Mouse (Mus musculus) cerebellum, postnatal 4 days (tissue): ENCODE results near the gene Pick1.
A peak's percentile ranks its signal among the peaks of the same experiment; 100 is the strongest.

Experiments used
- DNase-seq, 2 experiments: peaks; one replicate each; pipeline ENCODE4 v3.0.0; 2022; ENCODE audit warnings: low spot score in 2 of 2, mixed read lengths in 1 of 2

Pick1 gene

DNA sequence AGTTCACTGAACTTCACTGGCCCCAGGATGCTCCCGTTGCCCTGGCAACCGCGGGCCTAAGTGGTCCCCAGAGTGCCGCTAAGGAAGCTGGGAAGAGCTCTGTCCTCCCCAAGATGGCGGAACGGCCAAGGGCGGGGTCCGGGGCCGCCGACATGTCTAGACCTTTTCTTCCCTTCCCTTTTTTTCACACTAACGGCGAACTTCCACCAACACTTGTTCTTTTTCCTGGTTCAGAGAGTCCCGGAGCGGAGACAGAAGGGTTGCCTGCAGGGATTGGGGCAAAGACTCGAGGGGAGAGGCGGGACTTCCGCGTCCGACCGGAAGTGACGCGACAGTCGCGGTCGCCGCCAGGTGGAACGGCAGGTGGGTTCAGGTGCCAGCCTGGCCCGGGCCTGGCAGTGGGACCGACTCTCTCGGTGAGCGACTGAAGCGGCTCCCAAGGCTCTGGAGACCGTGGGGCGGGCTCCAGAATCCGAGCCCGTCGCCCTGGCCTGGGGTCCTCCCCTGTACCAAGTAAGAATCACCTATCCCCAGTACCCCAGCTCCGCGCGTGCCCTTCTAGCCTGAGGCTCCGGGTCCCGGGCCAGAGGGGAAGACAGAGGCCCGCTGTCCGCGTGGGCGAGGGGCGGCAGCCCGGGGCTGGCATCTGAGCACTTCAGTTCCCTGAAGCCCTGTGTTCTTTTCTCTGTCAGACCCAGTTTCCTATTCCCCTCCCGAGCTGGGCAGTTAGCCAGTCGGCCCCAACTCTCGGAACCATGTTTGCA lies at the start of gene Pick1, which contains the start of gene Gm49486:
Gene Pick1 (plus strand): TSS at position 116 of the 764 bp plus-strand sequence.
Gene Gm49486 (plus strand): TSS at position 334 of the 764 bp plus-strand sequence.
- DNase-seq = peak; percentile 66 to 86

DNA sequence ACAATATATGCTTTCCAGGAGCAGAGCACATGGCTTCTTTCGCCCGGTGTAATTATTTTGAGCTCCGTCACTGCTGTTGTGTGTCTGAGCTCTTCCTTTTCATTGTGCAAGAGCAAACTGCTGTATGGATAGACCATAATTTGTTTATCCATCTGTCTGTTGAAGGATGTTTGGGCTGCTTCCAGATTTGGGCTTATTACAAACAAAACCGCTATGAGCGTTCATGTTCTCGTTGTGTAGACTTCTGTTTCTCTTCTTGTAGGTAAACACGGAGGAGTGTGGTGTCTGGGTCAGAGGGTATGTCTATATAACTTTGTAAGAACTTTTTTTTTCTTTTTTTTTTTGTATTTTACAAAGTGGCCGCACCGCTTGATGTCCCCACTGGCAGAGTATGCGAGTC lies 43.8 kb upstream of the Pick1 start:
- no peak for DNase-seq

DNA sequence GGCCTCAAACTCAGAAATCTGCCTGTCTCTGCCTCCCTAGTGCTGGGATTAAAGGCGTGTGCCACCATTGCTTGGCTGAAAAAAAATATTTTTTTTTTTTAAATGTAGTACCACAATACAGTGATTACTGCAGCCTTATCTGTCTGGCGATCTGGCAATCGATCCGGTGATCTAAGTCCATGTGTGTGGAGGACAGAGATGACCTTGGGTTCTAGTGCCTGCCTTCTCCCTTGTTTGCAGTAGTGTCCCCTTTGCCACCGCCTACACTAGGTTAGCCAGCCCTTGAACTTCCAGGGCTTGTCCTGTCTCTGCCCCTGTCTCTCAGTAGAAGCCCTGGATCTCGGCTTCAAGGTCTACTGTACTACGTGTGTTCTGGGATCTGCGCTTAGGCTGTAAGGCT lies 41.2 kb upstream of the Pick1 start:
- DNase-seq = no peak

DNA sequence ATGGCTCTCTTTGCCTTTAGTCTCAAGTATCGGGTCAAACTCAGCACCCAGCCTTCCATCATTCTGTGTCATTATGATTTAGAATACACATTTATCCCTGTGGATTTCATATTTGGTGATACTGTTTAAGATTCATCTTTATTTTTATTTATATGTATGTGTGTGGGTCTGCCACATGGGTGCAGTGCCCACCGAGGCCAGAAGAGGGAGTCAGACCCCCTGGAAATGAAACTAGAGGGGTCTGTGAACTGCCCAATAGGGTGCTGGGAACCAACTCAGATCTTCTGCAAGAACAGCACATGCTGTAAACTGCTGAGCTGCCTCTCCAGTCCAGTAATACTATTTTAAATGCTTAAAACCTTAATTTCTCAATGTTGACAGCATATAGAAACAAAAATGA lies 37.5 kb upstream of the Pick1 start:
- no peak for DNase-seq

DNA sequence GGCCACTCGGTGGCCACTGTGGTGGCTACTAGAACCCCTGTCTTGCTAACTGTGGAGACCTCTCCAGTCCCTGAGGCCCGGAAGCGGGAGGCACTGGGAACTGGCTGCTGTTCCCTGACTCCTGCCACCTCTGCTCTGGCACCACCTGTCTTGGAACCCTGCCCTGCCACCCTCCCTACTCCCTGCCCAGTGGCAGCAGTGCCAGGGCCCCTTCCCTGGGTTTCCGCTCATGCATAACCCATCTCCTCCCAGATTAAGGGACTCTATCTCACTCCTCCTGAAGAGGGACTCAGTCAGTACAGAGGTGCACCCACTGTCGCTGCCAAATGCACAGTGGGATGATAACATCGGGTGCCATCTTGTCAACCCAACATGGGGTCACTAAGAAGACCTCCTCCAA lies 36.5 kb upstream of the Pick1 start:
- no peak for DNase-seq

DNA sequence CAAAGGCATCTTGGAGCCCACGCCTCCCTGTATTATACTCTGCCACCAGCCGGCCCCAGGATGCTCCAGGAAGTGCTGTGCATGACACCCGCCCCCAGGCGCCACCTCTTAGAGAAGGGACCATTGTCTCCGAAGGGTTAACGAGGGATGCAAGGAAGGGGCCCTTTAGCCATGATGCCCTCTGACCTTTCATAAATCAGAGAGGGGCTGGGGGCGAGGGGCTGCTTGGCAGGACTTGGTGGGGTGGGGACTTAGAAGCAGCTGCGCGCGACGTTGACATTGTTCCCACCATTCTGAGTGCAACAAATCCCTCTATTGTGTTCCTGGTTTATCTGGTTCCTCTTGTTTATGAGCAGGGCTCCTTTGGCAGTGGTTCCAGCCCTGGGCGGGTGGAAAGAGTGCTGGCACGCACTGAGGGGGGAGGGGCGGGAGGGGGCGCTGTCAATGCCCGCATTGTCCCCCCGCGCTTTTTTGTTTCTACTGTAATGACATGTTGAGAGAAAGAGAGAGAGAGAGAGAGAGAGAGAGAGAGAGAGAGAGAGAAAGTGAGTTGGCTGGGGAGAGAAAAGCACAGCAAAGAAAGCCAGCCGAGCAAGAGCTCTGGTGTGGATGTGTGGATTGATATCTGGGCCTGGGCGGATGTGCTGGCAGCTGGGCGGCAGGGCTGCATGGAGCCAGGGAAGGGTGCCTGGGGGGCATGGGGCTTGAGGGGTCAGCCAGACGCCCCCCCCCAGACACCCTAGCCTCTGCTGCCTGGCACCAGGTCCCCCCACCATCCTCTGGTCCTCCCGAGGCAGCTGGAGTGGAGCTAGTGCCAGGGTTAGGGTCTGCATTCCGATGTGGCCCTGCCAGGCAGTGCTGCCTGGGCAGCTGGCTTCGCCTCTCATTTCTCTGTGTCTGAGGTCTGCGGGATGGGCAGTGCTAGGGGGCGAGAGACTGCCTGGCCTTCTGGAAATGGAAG lies 35.8 kb upstream of the Pick1 start:
- peak in 1 of 2 experiments; percentile 42 for DNase-seq

DNA sequence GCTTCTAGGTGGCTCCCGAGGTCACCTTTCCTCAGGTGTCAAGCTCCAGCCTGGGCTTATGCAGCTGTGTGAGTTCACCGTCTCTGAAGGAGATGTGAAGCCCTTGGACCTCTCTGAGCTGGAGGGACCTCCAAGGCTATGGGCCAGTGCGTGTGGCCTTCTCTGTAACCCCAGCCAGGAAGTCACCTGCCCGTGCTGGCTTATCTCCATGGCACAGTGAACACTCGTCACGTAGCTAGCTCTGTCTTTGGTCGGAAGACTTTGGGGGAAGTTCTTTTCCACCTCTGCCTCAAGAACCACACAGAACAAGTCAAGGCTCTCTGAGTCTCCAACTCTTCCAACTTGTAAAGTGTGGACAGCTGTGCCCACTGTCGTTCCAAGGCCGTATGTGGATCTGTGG lies 34.9 kb upstream of the Pick1 start:
- no peak for DNase-seq

DNA sequence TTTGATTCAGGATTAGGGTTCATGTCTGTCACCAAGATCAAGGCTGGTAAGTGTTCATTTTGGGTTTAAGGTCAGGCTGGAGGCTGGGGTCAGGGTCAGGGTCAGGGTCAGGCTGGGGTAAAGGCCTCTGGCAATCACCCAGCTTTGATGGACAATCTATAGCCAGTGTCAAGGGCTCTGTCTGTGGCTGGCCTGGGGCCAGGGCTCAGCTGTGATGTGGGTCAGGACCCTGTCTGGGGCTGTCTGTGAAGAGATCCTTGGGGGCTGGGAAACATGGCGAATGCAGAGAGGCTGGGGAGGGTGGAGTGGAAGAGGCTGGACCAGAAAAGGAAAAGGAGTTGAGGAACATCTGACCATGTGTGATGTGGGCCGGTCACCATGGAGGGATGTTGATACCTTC lies 34.0 kb upstream of the Pick1 start:
- DNase-seq = no peak

DNA sequence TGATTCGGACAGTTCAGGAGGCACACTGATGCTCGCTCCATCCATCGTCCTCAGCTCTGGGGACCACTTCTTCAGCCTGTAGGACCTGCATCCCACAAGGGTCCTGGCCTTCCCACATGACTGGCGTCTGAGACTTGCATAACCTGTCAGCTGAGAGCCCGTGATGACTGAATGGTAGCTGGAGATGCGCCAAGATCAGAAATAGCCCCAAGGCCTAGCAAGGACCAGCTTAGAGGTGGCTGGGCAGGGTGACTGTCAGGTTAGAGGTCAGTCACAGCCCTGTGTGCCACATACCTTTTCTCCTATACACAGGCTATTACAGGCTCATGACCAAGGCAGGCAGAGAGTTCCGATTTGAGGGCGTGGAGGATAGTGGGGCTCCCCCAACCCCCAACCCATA lies 33.5 kb upstream of the Pick1 start:
- no peak for DNase-seq

DNA sequence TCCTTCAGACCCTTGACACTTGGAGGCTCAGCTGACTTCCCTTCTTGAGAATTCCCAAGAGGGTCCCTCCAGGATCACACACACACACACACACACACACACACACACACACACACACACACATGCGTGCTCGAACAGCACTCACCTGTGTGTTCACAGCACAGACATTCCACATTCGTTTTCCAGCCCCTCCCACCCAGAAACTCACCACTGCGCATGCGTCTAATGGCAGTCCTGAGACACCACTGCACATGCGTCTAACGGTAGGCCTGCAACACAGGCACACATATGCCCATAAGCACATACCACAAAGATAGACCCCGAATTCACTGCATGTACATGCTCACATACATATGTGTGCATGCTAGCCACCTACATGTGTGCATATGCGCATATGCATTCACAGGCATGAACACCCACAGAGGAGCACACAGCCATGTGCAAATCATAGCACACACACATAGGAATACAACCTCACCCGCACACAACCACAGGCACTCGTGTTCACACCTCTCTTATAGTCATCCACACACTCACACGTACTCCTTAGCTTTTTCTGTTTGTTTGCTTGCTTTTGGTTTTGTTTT lies 29.5 kb upstream of the Pick1 start:
- no peak for DNase-seq

DNA sequence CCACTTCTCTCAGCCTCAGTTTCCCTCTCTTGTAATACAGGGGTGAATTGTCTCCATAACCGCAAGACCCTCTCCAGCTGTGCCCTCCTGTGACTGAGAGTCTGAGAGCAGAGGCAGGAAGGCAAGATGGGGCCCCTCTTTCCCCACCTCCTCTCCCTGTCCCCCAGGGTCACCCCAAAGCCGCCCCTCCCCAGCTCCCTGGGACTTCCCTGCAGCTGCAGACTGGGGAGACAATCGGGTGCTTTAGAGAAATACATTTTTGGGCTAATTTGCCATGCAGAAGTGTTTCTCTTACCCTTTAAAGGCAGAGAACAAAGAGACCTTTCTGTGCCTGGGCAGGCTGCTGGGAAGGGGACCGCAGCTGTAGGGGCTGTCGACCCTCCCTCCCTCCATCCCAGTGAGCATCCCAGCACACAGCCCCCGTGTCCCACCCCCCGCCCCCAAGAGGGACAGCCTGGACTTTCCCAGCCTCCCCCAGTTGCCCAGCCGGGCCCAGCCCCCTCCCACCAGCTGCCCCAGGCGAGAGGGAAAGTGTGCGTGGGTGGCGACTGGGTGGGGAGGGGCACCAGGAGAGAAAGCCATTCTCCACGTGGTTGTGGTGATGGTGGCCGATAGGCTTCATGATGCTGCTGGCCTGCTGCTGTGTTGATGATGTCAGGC lies 27.4 kb upstream of the Pick1 start:
- no peak for DNase-seq

DNA sequence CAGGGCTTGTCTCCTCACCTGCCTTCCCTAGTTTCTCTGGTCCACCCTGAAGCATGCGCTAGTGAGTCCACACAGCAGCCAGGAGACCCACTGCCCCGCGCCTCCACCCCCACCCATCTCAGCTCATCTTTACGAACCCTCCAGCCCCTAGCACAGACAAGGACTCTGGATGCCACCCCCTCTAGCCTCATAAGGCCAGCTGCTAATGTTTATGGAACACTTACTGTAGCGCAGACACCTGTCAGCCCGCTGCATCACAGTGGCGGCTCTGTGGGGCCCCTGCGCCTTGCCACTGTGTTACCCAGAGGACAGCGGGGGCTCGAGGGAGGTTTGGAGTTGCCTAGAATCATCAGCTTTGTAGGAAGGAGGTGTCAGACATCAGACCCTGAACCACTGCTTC lies 26.4 kb upstream of the Pick1 start:
- no peak for DNase-seq

DNA sequence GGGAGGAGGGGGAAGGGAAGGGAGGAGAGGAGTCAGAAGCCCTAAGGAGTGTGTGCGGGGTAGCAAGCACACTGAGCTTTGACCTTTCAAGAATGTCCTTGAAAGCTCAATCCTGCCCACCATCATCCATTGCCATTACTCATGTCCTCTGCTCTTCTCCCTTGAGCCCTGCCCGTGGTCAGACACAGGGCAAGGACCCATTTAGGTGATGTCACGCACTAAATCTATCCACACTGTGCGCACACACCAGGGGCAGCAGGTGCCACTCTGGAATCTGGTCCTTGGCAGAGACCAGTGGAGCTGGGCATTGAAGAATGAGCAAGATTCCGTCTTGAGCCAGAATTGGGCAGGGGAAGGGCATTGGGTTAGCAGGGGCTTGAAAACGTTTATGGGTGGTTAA lies 20.8 kb upstream of the Pick1 start:
- DNase-seq = no peak

DNA sequence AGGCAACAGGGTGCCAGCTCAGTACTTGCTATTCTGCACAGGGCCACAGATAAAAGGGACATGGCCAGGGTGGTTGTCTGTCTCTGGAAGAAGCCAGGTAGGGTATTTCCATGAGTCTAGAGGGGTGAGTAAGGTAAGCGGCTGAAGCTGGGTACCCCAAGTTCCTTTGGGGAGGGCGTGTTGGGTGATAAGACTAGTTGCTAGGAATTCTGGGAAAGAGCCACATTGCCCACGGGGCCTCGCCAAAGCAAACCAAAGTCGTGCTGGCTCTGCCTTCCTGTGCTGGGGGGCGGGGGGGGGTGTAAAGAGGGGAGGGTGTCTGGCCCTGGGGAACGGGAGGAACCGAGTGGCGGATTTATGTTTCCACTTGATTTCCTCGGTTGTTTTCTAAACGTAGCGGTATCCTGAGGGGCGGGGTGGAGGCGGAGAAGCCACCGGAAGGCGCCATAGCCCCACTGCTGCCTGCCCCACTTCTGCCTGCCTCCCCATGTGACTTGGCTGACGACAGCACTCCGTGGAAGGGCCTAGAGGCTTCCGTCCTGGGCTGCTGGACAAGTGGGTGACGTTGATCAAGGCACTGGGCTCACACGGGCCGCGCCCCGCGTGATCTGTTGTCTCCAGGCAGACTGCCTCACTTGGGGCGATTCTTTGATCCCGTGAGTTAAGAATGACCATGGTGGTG lies 20.1 kb upstream of the Pick1 start:
- DNase-seq = no peak

DNA sequence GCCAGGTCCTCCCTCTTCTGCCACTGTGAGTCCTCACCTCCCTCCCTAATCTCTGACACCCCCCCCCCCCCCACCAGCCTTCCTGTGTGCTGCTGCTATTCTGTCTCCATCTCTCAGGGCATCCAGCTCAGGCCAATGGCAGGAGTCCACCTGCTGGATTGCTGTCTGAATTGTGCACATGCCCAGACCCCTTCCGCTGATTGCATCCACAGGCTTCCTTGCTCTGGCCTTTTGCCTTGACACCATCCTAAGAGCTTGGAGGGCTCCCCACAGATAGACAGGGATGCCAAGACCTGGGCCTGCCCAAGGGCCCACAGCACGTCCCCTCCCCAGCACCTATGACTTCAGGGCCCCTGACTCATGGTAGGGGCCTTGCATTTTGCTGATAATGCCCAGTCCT lies 18.6 kb upstream of the Pick1 start:
- DNase-seq = no peak

DNA sequence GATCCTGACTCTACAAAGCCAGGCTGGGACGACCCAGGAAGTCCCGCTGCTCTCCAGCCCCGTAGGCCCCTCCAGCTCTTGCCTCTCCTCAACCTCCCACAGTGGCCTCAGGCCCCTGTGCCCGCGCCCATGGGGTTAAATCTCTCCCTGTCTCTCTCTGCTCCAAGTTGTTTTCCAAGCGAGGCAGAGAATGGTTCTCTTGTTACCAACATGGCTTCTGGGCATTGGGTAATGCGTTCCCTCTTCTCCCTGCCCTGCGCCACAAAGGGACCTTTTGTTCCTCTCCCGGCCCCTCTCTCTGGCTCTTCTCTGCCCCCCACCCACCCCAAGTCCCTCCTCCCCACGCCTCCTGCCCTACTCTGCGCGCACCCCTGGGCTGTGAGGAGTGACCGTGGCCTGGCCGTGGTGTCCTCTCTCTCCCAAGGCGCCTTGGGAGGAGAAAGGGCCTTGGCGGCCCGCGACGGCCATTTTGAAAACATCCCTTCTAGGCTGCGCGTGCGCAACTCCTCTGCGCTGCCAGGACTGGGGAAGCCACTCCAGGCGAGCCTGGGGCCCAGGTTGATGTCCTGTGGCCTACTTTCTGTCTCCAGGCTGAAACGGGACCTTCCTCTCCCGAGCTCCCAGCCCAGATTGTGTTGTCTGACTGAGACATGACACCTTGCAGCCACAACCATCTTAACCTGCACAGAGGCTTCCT lies 16.1 kb upstream of the Pick1 start:
- DNase-seq = no peak

DNA sequence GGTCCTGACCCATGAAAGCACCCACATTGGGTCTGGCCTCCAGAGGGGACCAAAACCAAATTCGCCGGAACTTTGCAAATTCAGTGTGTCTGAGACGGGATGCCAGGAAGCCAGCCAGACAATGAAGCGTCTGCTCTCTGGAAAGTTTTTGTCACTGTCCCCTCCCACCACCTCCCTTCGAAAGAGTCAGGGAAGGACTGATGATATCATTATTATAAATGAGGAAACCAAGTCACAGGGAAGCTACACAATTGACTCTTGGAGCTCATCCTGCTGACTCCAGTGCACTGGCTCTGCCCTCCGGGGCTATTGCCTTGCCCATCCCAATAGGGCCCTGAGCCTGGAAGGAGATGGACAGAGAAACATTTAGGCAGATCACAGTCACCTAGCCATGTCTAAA lies 15.4 kb upstream of the Pick1 start:
- DNase-seq = no peak

DNA sequence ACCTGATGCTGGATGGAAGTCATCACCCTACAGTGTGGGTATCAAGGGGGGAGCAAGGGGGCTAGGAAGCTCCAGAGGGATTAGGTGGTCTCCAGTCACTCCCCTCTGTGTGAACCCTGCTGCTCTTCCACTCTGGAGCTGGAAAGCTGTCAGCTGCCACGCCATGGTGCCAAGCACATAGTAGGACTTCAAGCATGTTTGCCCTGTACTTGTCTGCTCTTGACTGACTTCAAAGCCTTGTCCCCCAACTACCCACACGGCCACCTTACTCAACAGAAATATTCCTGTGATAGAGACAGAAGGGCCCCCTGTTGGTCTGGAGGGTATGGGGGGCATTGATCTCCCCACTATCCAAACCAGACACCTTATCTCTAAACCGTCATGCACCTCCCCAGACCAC lies 12.8 kb upstream of the Pick1 start:
- no peak for DNase-seq

DNA sequence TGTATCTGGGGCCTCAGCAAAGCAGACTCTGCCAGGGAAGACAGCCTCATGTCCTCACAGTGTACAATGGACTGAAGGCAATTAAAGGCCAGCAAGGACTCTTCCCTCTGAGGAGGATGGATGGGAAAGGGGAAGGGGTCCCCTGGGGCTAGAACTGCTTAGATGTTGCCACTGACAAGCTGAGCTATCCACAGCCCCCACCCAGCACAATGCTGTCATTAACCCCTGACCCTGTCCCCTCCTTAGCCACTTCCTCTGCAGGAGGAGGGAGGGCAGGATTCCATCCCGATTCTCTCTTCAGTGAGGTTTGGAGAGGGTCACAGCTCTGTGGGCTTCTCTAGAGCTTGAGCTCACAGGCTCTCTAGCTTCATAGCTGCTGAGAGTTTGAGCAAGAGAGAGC lies 9.4 kb upstream of the Pick1 start:
- no peak for DNase-seq

DNA sequence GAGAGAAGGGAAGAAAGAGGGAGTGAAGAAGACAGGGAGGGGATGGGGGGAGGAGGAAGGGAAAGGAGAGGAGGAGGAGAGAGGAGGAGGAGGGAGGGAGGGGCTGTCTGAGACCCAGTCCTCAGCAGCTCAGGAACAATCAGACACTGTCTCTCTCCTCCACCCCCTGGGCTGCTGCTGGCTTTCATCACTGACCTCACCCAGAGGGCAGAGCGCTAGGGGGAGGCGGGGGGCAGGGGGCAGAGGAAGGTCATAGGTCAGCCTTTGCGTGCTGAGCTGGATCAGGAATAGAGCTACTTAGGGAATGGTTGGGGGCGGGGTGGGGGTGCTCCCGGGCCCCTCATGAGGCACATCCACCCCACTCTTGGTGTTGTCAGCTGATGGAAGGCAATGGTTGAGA lies 5.3 kb upstream of the Pick1 start:
- no peak for DNase-seq

DNA sequence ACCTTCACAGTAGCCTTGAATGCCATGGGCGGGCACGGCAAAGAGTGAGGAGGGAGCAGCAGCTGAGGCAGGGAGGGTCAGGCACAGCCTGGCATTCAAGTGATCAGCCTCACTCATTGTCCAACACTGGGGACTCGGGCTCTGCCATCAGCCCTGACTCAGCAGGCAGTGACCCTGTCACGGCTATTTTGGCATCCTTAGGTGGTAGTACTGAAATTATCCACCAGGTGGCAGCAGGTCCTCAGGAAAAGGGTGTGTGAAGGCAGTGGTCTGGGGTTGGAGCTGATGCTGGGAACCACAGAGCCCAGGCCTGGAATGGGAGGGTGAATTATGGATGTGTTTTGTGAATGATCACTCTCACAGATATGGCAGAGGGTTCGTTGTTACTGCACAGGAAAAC lies 4.3 kb upstream of the Pick1 start:
- peak; percentile 71 to 94 for DNase-seq
